Mouse (Mus musculus) retina, postnatal 7 days (tissue): ENCODE data around the gene Rdh11.
"Not testable (repeated sequence)": the region's sequence is repeated elsewhere in the genome, so short reads cannot be mapped to it uniquely, and the experiment has no call there.

Experiments used
- DNase-seq: peaks from one replicate; pipeline ENCODE4 v3.0.0-alpha.2; 2012; ENCODE audit warnings: low read depth, low spot score

Gene Rdh11

GRCm38 (mm10) chr12:79192193-79192592 lies at the start of gene Rdh11:
Rdh11 (minus strand) TSS chr12:79192293.
- DNase-seq: no peak

GRCm38 (mm10) chr12:79235485-79236080 lies 43.5 kb upstream of the Rdh11 start:
- DNase-seq: no peak

- no peak for DNase-seq
These were observed 25.4 kb upstream of the Rdh11 start for GRCm38 (mm10) chr12:79217511-79217910.

GRCm38 (mm10) chr12:79211447-79211846 lies 19.4 kb upstream of the Rdh11 start:
- no peak for DNase-seq

GRCm38 (mm10) chr12:79208703-79209464 lies 16.8 kb upstream of the Rdh11 start, which contains the start of gene Rdh12:
Rdh12 (plus strand) TSS chr12:79208914.
- DNase-seq: peak; percentile 51

GRCm38 (mm10) chr12:79201882-79202281 lies 9.8 kb upstream of the Rdh11 start:
- DNase-seq: no peak

- no peak for DNase-seq
These were observed 5.0 kb upstream of the Rdh11 start for GRCm38 (mm10) chr12:79197105-79197504.

GRCm38 (mm10) chr12:79193441-79193840 lies 1.3 kb upstream of the Rdh11 start:
- peak; percentile 62 for DNase-seq

DNA sequence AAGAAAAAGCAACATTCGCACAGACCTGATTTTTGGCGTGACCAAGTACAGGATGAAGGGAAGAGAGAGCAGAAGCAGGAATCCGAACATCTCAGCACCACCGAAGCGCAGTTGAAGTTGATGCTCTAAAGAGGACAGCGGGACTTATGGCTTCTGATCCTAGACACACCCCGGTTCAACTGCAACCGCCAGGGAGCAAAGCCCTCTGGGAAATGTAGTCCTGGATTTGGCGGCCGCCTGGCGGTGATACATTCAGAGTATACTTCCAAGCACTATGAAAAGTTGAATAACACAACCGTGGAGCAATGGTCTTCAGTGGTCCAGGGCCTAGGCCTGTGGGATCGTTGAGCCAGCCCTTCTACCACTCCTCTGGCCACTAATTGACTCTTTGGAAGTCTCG lies 392 bp downstream of the Rdh11 start:
- DNase-seq: peak; percentile 60

- DNase-seq: peak; percentile 49
These were observed 991 bp downstream of the Rdh11 start for GRCm38 (mm10) chr12:79190931-79191673.

- DNase-seq: not testable (repeated sequence)
These were observed 6.9 kb downstream of the Rdh11 start for GRCm38 (mm10) chr12:79185160-79185559.

- no peak for DNase-seq
These were observed 16.1 kb downstream of the Rdh11 start for GRCm38 (mm10) chr12:79175998-79176397.

DNA sequence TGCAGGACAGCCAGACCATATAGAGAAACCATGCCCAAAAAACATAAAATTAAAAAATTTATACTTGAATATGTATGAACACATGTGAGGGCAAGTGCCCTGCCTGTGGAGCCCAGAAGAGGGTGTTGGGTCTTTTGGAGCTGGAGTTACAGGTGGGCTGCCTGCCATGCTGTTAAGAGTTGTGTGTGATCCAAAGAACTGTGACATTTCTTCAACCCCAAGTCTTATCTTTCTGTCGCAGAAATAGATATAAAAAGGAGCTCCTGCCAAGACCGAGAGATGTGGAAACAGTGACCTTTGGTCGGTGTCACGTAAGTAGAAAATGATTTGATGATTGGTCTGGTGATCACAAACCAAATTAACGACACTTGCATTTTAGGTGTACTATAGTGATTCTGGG lies 18.4 kb downstream of the Rdh11 start:
- DNase-seq: no peak

DNA sequence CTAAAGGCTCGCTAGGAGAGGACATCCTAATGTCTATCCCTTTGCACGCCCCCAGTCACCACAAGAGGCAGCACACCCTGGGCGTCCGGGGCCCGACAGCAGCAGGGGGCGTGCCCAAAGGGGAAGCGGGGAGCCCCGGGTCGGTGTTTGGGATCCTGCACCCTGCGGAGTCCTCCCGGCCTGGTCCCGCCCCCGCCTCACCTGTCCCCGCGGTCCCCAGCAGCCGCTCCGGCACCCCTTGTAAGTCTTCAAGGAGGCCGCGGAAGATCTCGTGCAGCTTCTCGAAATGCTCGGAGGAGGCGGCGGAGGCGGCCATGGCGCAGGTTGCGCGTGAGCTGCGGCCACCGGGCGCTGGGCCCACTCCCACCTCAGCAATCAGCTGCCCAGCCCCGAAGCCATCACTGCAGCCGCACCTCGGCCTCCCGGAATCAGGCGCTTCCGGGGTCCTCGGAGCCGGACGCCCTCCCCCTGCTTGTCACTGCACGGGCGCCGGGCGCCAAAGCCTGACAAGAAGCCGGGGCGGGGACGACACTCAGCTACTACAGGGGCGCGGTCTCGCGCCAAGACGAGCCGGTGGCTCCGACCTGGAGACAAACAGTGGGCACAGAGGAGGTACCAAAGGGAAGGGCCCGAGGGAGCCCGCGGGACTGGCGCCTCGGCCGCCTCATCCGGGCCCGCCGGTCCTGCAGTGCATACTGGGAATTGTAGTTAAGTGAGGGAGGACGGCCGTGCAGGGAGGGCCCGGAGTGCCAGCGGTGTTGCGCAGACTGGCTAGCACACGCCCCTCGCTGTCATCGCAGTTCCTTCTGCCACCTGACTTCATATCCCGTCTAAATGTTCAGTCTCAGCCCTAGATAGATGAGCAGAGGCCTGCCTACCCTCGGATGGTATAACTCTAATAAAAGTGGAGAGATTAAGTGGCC lies 19.8 kb downstream of the Rdh11 start, which contains the start of gene Vti1b:
TSS of gene Vti1b (minus strand) at position 649 of the 923 bp plus-strand sequence.
- peak; percentile 78 for DNase-seq

GRCm38 (mm10) chr12:79171269-79171995 lies 20.7 kb downstream of the Rdh11 start:
- DNase-seq: no peak

GRCm38 (mm10) chr12:79170421-79170820 lies 21.7 kb downstream of the Rdh11 start:
- no peak for DNase-seq

DNA sequence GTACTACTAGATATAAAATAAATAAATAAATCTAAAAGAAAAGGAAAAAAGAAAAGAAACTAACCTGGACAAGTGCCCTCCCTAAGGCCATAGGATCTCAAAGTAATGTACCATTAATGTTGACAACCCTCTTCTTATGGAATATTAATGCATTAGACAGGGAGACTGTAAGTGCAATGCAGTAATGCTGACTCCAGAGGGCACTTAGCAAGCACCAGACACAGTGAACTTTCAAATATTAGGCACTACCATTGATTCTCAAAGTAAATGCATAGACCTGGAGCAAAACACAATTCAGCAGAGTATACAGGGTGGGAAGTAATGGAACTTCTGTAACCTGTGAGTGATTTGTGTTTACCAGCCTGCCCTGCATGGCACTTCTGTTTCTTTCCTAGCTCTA lies 22.9 kb downstream of the Rdh11 start:
- DNase-seq: no peak

DNA sequence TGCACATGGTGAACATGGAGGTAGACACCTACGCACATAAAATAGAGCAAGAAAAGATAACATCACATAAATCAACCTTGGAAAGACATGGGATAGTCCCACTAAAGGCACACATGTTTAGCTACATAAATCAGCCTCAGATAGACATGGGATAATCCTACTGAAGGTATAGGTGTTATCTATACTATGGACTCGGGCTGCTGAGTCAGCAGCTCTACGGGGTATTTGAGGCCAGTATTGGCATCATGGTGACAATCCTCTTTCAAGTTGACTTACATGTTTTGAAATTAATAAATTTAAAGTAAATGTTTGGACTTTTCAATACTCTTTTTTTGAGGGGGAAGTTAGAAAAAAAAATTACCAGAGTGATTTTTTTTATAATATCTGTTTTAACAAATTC lies 29.2 kb downstream of the Rdh11 start:
- DNase-seq: no peak

- no peak for DNase-seq
These were observed 42.4 kb downstream of the Rdh11 start for GRCm38 (mm10) chr12:79149653-79150052.

DNA sequence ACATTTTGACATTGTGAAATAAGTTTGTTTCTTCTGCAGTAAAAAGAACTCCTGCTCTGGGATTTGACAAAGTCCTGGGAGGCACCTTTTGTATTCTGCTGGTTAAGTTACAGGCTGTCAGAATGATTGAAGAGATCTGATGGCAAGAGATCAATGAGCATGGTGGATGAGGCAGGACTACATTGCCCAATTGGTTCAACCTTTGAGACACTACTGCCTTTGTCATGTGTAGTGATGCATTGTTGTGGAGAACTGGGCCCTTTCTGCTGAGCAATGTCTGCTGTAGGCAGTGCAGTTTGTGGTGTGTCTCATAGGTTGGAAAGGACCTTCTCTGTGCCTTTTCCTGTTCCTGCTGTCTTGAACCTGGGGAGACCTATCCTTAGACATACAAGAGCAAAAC lies 50.7 kb downstream of the Rdh11 start:
- DNase-seq: no peak

DNA sequence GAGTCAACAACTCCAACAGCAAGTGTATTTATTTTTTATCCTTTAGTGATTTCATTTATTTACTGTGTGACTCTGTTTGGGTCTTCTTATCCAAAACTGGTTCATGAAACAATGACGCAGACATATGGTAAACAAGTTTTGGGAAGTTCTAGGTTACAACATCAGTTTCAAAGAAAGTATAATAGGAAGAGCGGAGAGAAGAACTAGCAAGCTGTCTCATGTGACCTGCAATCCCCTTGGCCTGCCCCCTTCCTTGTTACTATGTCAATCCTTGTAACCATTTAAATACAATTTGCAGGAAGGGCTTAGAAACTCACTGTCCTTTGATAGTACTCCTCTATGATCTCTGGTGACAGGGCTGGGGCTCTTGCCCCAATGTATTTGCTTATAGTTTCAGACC lies 51.3 kb downstream of the Rdh11 start:
- DNase-seq: no peak
